Mouse (Mus musculus) forebrain, postnatal 0 days (tissue): ENCODE results near the gene Hcfc1. TPM values are rescaled to one million over a fixed set of nuclear protein-coding genes. Genes with fewer than 3 reads are reported as not detected.

Experiments
- ATAC-seq: fragments of 200-750 bp; cut with Nextera tagmentation; 2 replicates; pipeline ENCODE4 v1.8.0; 2017; ENCODE audit warnings: mild to moderate bottlenecking, moderate library complexity
- DNase-seq: peaks from one replicate; pipeline ENCODE4 v3.0.0-alpha.2; 2015
- H3K27ac ChIP-seq: fragments of 300-500 bp; sonication (generic); 2 replicates; pipeline ENCODE4 v1.5.1; 2014; ENCODE audit warnings: low read depth, mild to moderate bottlenecking, antibody characterized with exemption, low read length, moderate library complexity, mixed read lengths
- H3K27me3 ChIP-seq: fragments of 300-500 bp; sonication (generic); 2 replicates; pipeline ENCODE4 v1.6.1; 2014; ENCODE audit warnings: mild to moderate bottlenecking, low read length, mixed read lengths; ENCODE audit not compliant: insufficient read depth
- H3K36me3 ChIP-seq: fragments of 300-500 bp; sonication (generic); 2 replicates; pipeline ENCODE4 v1.6.1; 2014; ENCODE audit warnings: mild to moderate bottlenecking, moderate library complexity; ENCODE audit not compliant: insufficient read depth
- H3K4me1 ChIP-seq: fragments of 300-500 bp; sonication (generic); 2 replicates; pipeline ENCODE4 v1.6.1; 2014; ENCODE audit warnings: antibody characterized with exemption; ENCODE audit not compliant: insufficient read depth
- H3K4me2 ChIP-seq: fragments of 300-500 bp; sonication (generic); 2 replicates; pipeline ENCODE4 v1.6.1; 2014; ENCODE audit warnings: low read depth, mild to moderate bottlenecking, moderate library complexity
- H3K4me3 ChIP-seq: fragments of 300-500 bp; sonication (generic); 2 replicates; pipeline ENCODE4 v1.5.1; 2014; ENCODE audit warnings: low read depth, low read length, mixed read lengths
- H3K9ac ChIP-seq: fragments of 300-500 bp; sonication (generic); 2 replicates; pipeline ENCODE4 v1.6.1; 2014; ENCODE audit warnings: mild to moderate bottlenecking
- H3K9me3 ChIP-seq: fragments of 300-500 bp; sonication (generic); 2 replicates; pipeline ENCODE4 v1.6.1; 2016; ENCODE audit warnings: low read length
- CTCF ChIP-seq: sonication (generic); IDR thresholded peaks from 2 replicates; pipeline ENCODE4 v1.5.1; 2016; ENCODE audit warnings: antibody characterized with exemption, control low read depth, low read depth
- WGBS: fragments of 180-500 bp; shearing (Covaris S2); extraction: QIAGEN DNeasy Blood & Tissue Kit; methylation state at CpG from one replicate; pipeline ENCODE4 v1.1.7; 2014; 5-methylcytosine and 5-hydroxymethylcytosine counted together
- polyA plus RNA-seq: library from polyadenylated mRNA; unstranded; fragments of >200 nt; fragmentation: Nextera tagmentation; extraction: Ambion mirVana; gene quantifications from 2 replicates; pipeline ENCODE4 v1.2.1, GENCODE M21; 2015
- total RNA-seq: library from RNA; depleted of rRNA; stranded (reverse); fragments of >200 nt; gene quantifications from 2 replicates; pipeline ENCODE4 v1.2.3, GENCODE M21; 2014; rRNA removed

Gene Hcfc1
- total RNA-seq = 69.7 and 102 TPM in 2 replicates
- 23.1 and 30.8 TPM in 2 replicates for polyA plus RNA-seq

GRCm38 (mm10) chrX:73966248-73967176 is at the start of gene Hcfc1:
Hcfc1 (minus strand) TSS chrX:73966357.
- Histone ChIP-seq H3K27me3 (no peaks in the 10 kb centered on the region), H3K4me3 (peak within 1 kb of the TSS; percentile 61), H3K36me3 (no peaks in the 10 kb centered on the region), H3K4me1 (peaks cover 10% of the 10 kb centered on the region; the same call in 1 of the 2 replicates), H3K9me3 (no peaks in the 10 kb centered on the region), H3K27ac (peak within 1 kb of the TSS; percentile 99), H3K4me2 (peak within 1 kb of the TSS; percentile 60), H3K9ac (peak within 1 kb of the TSS; percentile 74)
- DNase-seq (peak; percentile 92), ATAC-seq (peak; percentile 73)
- no peak for TF ChIP-seq CTCF
- 29% methylated on average over 58 of the region's 58 CpGs for WGBS

GRCm38 (mm10) chrX:74014597-74014996 is 48.4 kb upstream of the Hcfc1 start:
- no peak overlapping the region for H3K9ac ChIP-seq
- H3K27me3 ChIP-seq = no peaks in the 10 kb centered on the region
- DNase-seq (no peak), ATAC-seq (no peak)
- H3K4me3 ChIP-seq = no peak overlapping the region
- no peaks in the 10 kb centered on the region for H3K4me1 ChIP-seq
- no peaks in the 10 kb centered on the region for H3K36me3 ChIP-seq
- 100% methylated on average over 1 of the region's 1 CpGs for WGBS
- no peak overlapping the region for H3K4me2 ChIP-seq
- no peak overlapping the region for H3K27ac ChIP-seq
- no peak for TF ChIP-seq CTCF
- no peaks in the 10 kb centered on the region for H3K9me3 ChIP-seq

GRCm38 (mm10) chrX:74008063-74008462 is 41.9 kb upstream of the Hcfc1 start:
- Histone ChIP-seq H3K4me3 (no peak overlapping the region), H3K4me1 (no peaks in the 10 kb centered on the region), H3K4me2 (no peak overlapping the region), H3K9ac (no peak overlapping the region), H3K9me3 (no peaks in the 10 kb centered on the region), H3K27ac (no peak overlapping the region), H3K36me3 (no peaks in the 10 kb centered on the region), H3K27me3 (no peaks in the 10 kb centered on the region)
- WGBS = 30% methylated on average over 8 of the region's 8 CpGs
- DNase-seq = no peak
- ATAC-seq = no peak
- TF ChIP-seq CTCF = no peak

GRCm38 (mm10) chrX:74006401-74006800 is 40.2 kb upstream of the Hcfc1 start:
- no peaks in the 10 kb centered on the region for H3K4me1 ChIP-seq
- H3K27ac ChIP-seq = no peak overlapping the region
- WGBS = 86% methylated on average over 21 of the region's 21 CpGs
- H3K4me3 ChIP-seq = no peak overlapping the region
- no peaks in the 10 kb centered on the region for H3K27me3 ChIP-seq
- no peak overlapping the region for H3K9ac ChIP-seq
- no peaks in the 10 kb centered on the region for H3K9me3 ChIP-seq
- TF ChIP-seq CTCF = no peak
- ATAC-seq (no peak), DNase-seq (no peak)
- no peaks in the 10 kb centered on the region for H3K36me3 ChIP-seq
- no peak overlapping the region for H3K4me2 ChIP-seq

- H3K27me3 ChIP-seq = no peaks in the 10 kb centered on the region
- TF ChIP-seq CTCF = no peak
- H3K36me3 ChIP-seq = no peaks in the 10 kb centered on the region
- no peak overlapping the region for H3K4me3 ChIP-seq
- no peak overlapping the region for H3K4me2 ChIP-seq
- no peaks in the 10 kb centered on the region for H3K4me1 ChIP-seq
- ATAC-seq = no peak
- no peaks in the 10 kb centered on the region for H3K9me3 ChIP-seq
- H3K9ac ChIP-seq = no peak overlapping the region
- no peak for DNase-seq
- H3K27ac ChIP-seq = no peak overlapping the region
- WGBS = 48% methylated on average over 2 of the region's 2 CpGs
Measured at GRCm38 (mm10) chrX:74003644-74004043, 37.5 kb upstream of the Hcfc1 start.

GRCm38 (mm10) chrX:74001024-74001423 is 34.9 kb upstream of the Hcfc1 start:
- no peak for DNase-seq
- Histone ChIP-seq H3K36me3 (no peaks in the 10 kb centered on the region), H3K27me3 (no peaks in the 10 kb centered on the region), H3K9me3 (no peaks in the 10 kb centered on the region), H3K9ac (no peak overlapping the region), H3K4me1 (no peaks in the 10 kb centered on the region), H3K4me2 (no peak overlapping the region), H3K4me3 (no peak overlapping the region), H3K27ac (no peak overlapping the region)
- ATAC-seq = no peak
- no peak for TF ChIP-seq CTCF
- WGBS = 80% methylated on average over 3 of the region's 3 CpGs
